Mouse (Mus musculus): ENCODE measurements around the gene Ptch1. TPM values are rescaled to one million over a fixed set of nuclear protein-coding genes. Genes with fewer than 3 reads are reported as not detected.

Gene Ptch1
- polyA plus RNA-seq, 1 experiment from 2014 or later = 3.1 TPM

GRCm38 (mm10) chr13:63515542-63515941 lies 57.9 kb downstream of the Ptch1 start:
- Histone ChIP-seq H3K4me1 (replicated peaks) (no peaks in the 10 kb centered on the region), H3K9ac (no peak overlapping the region), H3K4me2 (no peak overlapping the region), H3K27ac (replicated peaks) (no peak overlapping the region), H3K27me3 (no peaks in the 10 kb centered on the region), H3K36me3 (replicated peaks) (peaks cover 96% of the 10 kb centered on the region), H3K4me3 (replicated peaks) (no peak overlapping the region), H3K9me3 (replicated peaks) (no peaks in the 10 kb centered on the region)
- 82% methylated on average over 5 of the region's 5 CpGs for WGBS (ENCODE audit: insufficient replicate concordance)
- no peak for ATAC-seq (ENCODE audit: insufficient read depth)

DNA sequence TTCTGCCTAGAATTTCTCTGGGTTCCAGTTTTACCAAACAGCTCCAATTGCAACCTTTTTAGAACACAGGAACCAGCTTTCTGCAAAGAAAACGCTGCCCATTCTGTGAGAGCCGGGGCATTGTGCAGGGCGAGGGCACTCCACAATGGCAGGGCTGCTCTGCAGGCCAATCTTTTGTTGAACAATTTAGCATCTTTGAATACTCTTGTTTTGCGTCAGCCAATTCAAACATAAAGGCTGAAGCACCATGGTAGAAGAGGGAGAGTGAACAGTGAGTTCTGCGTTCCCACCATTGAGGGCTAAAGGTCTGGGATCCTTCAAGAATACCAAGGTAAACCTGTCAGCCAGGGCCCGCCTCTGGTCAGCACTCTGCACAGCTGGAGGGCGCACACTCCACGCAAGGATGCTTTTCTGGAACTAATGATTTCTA lies 58.5 kb downstream of the Ptch1 start:
- Histone ChIP-seq H3K4me2 (no peak overlapping the region), H3K36me3 (replicated peaks) (peaks cover 95% of the 10 kb centered on the region), H3K4me3 (replicated peaks) (no peak overlapping the region), H3K27ac (replicated peaks) (no peak overlapping the region), H3K9ac (no peak overlapping the region), H3K27me3 (no peaks in the 10 kb centered on the region), H3K9me3 (replicated peaks) (no peaks in the 10 kb centered on the region), H3K4me1 (replicated peaks) (no peaks in the 10 kb centered on the region)
- no peak for ATAC-seq (ENCODE audit: insufficient read depth)
- WGBS (ENCODE audit: insufficient replicate concordance) = 79% methylated on average over 8 of the region's 8 CpGs

- peaks cover 92% of the 10 kb centered on the region for H3K36me3 ChIP-seq (replicated peaks)
- ATAC-seq (ENCODE audit: insufficient read depth) = no peak
- no peak overlapping the region for H3K4me3 ChIP-seq (replicated peaks)
- no peaks in the 10 kb centered on the region for H3K9me3 ChIP-seq (replicated peaks)
- no peaks in the 10 kb centered on the region for H3K27me3 ChIP-seq
- no peak overlapping the region for H3K27ac ChIP-seq (replicated peaks)
- no peak overlapping the region for H3K4me2 ChIP-seq
- no peak overlapping the region for H3K9ac ChIP-seq
- 81% methylated on average over 26 of the region's 26 CpGs for WGBS (ENCODE audit: insufficient replicate concordance)
- H3K4me1 ChIP-seq (replicated peaks) = no peaks in the 10 kb centered on the region
These were observed 59.9 kb downstream of the Ptch1 start for GRCm38 (mm10) chr13:63513374-63514098.

DNA sequence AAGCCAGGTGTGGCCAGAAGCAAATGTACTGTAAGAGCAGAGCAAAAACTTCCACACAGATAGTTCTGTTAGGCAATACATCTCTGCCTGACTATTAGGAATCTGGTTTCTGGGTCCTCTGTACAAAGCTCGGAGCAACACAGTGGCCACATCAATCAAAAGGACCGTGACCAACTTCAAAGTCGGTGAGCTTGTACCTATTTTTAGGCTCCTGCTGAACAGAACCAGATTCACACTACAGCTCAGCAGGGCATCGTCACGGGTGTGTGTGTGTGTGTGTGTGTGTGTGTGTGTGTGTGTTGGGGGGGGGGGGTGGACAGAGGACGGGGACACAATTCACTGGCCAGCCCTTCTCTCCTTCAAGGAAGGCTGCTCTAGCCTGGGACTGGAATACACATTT lies 61.0 kb downstream of the Ptch1 start:
- Histone ChIP-seq H3K36me3 (replicated peaks) (peaks cover 90% of the 10 kb centered on the region), H3K4me2 (no peak overlapping the region), H3K27ac (replicated peaks) (no peak overlapping the region), H3K4me1 (replicated peaks) (no peaks in the 10 kb centered on the region), H3K9ac (no peak overlapping the region), H3K9me3 (replicated peaks) (no peaks in the 10 kb centered on the region), H3K27me3 (no peaks in the 10 kb centered on the region), H3K4me3 (replicated peaks) (no peak overlapping the region)
- no peak for ATAC-seq (ENCODE audit: insufficient read depth)
- 75% methylated on average over 6 of the region's 6 CpGs for WGBS (ENCODE audit: insufficient replicate concordance)

DNA sequence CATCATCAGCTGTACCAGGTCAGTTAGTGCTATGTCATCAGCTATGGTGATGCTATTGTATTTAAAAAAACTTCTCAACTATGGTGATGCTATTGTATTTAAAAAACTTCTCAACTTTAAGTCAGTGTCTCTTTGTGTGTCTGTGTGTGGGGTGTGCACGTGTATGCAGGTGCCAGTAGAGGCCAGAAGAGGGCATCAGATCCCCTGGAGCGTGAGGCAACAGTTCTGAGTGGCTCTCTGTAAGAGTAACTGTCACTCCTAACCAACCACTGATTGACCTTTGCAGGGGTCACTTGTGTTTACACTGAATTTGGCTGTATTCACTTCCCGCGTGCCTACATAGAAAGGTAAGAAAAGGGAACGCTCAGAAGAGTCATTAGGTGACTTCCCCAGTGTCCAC lies 65.6 kb downstream of the Ptch1 start:
- Histone ChIP-seq H3K4me2 (no peak overlapping the region), H3K9me3 (replicated peaks) (no peaks in the 10 kb centered on the region), H3K4me3 (replicated peaks) (no peak overlapping the region), H3K4me1 (replicated peaks) (no peaks in the 10 kb centered on the region), H3K27me3 (no peaks in the 10 kb centered on the region), H3K9ac (no peak overlapping the region), H3K27ac (replicated peaks) (no peak overlapping the region), H3K36me3 (replicated peaks) (peaks cover 46% of the 10 kb centered on the region)
- no peak for ATAC-seq (ENCODE audit: insufficient read depth)
- 82% methylated on average over 5 of the region's 5 CpGs for WGBS (ENCODE audit: insufficient replicate concordance)

DNA sequence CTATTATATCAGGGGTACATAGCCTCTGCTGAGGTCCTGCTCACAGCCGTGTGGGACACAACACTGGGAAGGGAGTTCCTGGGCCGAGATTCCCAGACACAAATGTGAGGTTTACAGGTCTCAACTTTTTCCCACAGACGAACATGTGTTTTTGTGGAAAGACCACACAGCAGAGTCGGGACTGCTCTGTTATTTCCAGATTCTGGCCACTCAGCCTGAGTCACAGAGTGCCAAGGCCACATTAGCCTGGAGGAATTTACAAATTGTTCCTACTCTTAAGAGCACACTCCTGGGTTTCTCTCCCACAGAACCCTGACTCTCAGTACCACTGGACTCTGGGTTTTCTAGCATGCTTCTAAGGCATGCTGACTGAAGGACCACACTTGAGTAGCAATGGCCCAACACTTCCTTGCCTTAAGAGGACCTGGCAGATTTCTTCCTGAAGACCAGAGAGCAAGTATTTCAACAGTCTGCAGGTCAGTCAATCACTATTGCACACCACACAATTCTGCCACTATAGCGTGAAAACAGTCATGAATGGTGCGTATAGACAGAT lies 66.3 kb downstream of the Ptch1 start:
- H3K4me1 ChIP-seq (replicated peaks) = no peaks in the 10 kb centered on the region
- H3K9me3 ChIP-seq (replicated peaks) = no peaks in the 10 kb centered on the region
- H3K4me2 ChIP-seq = no peak overlapping the region
- no peak overlapping the region for H3K4me3 ChIP-seq (replicated peaks)
- H3K27ac ChIP-seq (replicated peaks) = no peak overlapping the region
- WGBS (ENCODE audit: insufficient replicate concordance) = 71% methylated on average over 6 of the region's 6 CpGs
- no peaks in the 10 kb centered on the region for H3K27me3 ChIP-seq
- H3K9ac ChIP-seq = no peak overlapping the region
- ATAC-seq (ENCODE audit: insufficient read depth) = no peak
- H3K36me3 ChIP-seq (replicated peaks) = peaks cover 38% of the 10 kb centered on the region

- H3K9ac ChIP-seq = no peak overlapping the region
- no peaks in the 10 kb centered on the region for H3K4me1 ChIP-seq (replicated peaks)
- H3K9me3 ChIP-seq (replicated peaks) = no peaks in the 10 kb centered on the region
- H3K4me2 ChIP-seq = no peak overlapping the region
- ATAC-seq (ENCODE audit: insufficient read depth) = no peak
- peaks cover 31% of the 10 kb centered on the region for H3K36me3 ChIP-seq (replicated peaks)
- H3K27ac ChIP-seq (replicated peaks) = no peak overlapping the region
- 59% methylated on average over 1 of the region's 1 CpGs for WGBS (ENCODE audit: insufficient replicate concordance)
- H3K4me3 ChIP-seq (replicated peaks) = no peak overlapping the region
- no peaks in the 10 kb centered on the region for H3K27me3 ChIP-seq
These were observed 67.0 kb downstream of the Ptch1 start for GRCm38 (mm10) chr13:63506364-63506763.

GRCm38 (mm10) chr13:63502391-63502790 lies 71.0 kb downstream of the Ptch1 start:
- Histone ChIP-seq H3K27ac (replicated peaks) (no peak overlapping the region), H3K36me3 (replicated peaks) (no peaks in the 10 kb centered on the region; the same call in 1 of the 2 replicates), H3K4me3 (replicated peaks) (no peak overlapping the region), H3K9ac (no peak overlapping the region), H3K27me3 (no peaks in the 10 kb centered on the region; the same call in 1 of the 2 replicates), H3K4me2 (no peak overlapping the region), H3K4me1 (replicated peaks) (0 out of 2 replicates have a peak, but pooled peaks cover 4% of the 10 kb centered on the region), H3K9me3 (replicated peaks) (no peaks in the 10 kb centered on the region)
- 65% methylated on average over 2 of the region's 2 CpGs for WGBS (ENCODE audit: insufficient replicate concordance)
- ATAC-seq (ENCODE audit: insufficient read depth) = no peak

- Histone ChIP-seq H3K9me3 (replicated peaks) (no peaks in the 10 kb centered on the region), H3K27me3 (peaks cover 7% of the 10 kb centered on the region), H3K27ac (replicated peaks) (no peak overlapping the region), H3K4me2 (no peak overlapping the region), H3K36me3 (replicated peaks) (no peaks in the 10 kb centered on the region), H3K4me1 (replicated peaks) (0 out of 2 replicates have a peak, but pooled peaks cover 4% of the 10 kb centered on the region), H3K4me3 (replicated peaks) (no peak overlapping the region), H3K9ac (no peak overlapping the region)
- WGBS (ENCODE audit: insufficient replicate concordance) = 48% methylated on average over 2 of the region's 2 CpGs
- ATAC-seq (ENCODE audit: insufficient read depth) = no peak
These were observed 73.9 kb downstream of the Ptch1 start for GRCm38 (mm10) chr13:63499489-63499888.

- Histone ChIP-seq H3K27me3 (peaks cover 7% of the 10 kb centered on the region), H3K4me1 (replicated peaks) (0 out of 2 replicates have a peak, but pooled peaks cover 4% of the 10 kb centered on the region), H3K4me3 (replicated peaks) (no peak within 1 kb of the TSS), H3K4me2 (0 out of 2 replicates have a peak within 1 kb of the TSS, but pooled peaks have one; percentile 0), H3K9ac (no peak within 1 kb of the TSS), H3K9me3 (replicated peaks) (no peaks in the 10 kb centered on the region), H3K36me3 (replicated peaks) (no peaks in the 10 kb centered on the region), H3K27ac (replicated peaks) (no peak within 1 kb of the TSS)
- ATAC-seq (ENCODE audit: insufficient read depth) = no peak
- 27% methylated on average over 23 of the region's 23 CpGs for WGBS (ENCODE audit: insufficient replicate concordance)
These were observed 76.5 kb downstream of the Ptch1 start, which contains the start of gene Fancc for GRCm38 (mm10) chr13:63496646-63497582. Gene Fancc, minus strand, starts transcription at chr13:63497278.

GRCm38 (mm10) chr13:63487707-63488042 lies 85.7 kb downstream of the Ptch1 start:
- no peaks in the 10 kb centered on the region for H3K4me1 ChIP-seq (replicated peaks)
- ATAC-seq (ENCODE audit: insufficient read depth) = no peak
- H3K4me3 ChIP-seq (replicated peaks) = no peak overlapping the region

More at GRCm38 (mm10) chr13:63487707-63488042, 85.7 kb downstream of the Ptch1 start:
- no peaks in the 10 kb centered on the region for H3K36me3 ChIP-seq (replicated peaks)
- no peak overlapping the region for H3K27ac ChIP-seq (replicated peaks)
- peaks cover 5% of the 10 kb centered on the region; the same call in 1 of the 2 replicates for H3K27me3 ChIP-seq
- H3K4me2 ChIP-seq = no peak overlapping the region
- H3K9ac ChIP-seq = no peak overlapping the region
- WGBS (ENCODE audit: insufficient replicate concordance) = 57% methylated on average over 7 of the region's 7 CpGs
- H3K9me3 ChIP-seq (replicated peaks) = no peaks in the 10 kb centered on the region

Data from liver, embryonic 15.5 days (tissue).